Mouse (Mus musculus) intestine, embryonic 15.5 days (tissue): Measurements from ENCODE around the gene Lsp1. TPM values are rescaled to one million over a fixed set of nuclear protein-coding genes. Genes with fewer than 3 reads are reported as not detected.

ENCODE experiments used
- ATAC-seq: fragments of 200-750 bp; cut with Nextera tagmentation; 2 replicates; pipeline ENCODE4 v1.8.0; 2017; ENCODE audit warnings: moderate TSS enrichment, moderate library complexity
- H3K27ac ChIP-seq: fragments of 300-500 bp; sonication (generic); 2 replicates; pipeline ENCODE4 v1.5.1; 2015; ENCODE audit warnings: mild to moderate bottlenecking, inconsistent platforms
- H3K27me3 ChIP-seq: fragments of 300-500 bp; sonication (generic); replicated peaks from 2 replicates; pipeline ENCODE4 v1.6.1; 2015; ENCODE audit warnings: inconsistent platforms
- H3K36me3 ChIP-seq: fragments of 300-500 bp; sonication (generic); 2 replicates; pipeline ENCODE4 v1.6.1; 2015; ENCODE audit warnings: inconsistent platforms
- H3K4me1 ChIP-seq: fragments of 300-500 bp; sonication (generic); replicated peaks from 2 replicates; pipeline ENCODE4 v1.6.1; 2015; ENCODE audit warnings: inconsistent platforms
- H3K4me2 ChIP-seq: fragments of 300-500 bp; sonication (generic); replicated peaks from 2 replicates; pipeline ENCODE4 v1.6.1; 2015; ENCODE audit warnings: mild to moderate bottlenecking, inconsistent platforms
- H3K4me3 ChIP-seq: fragments of 300-500 bp; sonication (generic); replicated peaks from 2 replicates; pipeline ENCODE4 v1.5.1; 2015; ENCODE audit warnings: inconsistent platforms
- H3K9ac ChIP-seq: fragments of 300-500 bp; sonication (generic); 2 replicates; pipeline ENCODE4 v1.6.1; 2015; ENCODE audit warnings: inconsistent platforms
- H3K9me3 ChIP-seq: fragments of 300-500 bp; sonication (generic); 2 replicates; pipeline ENCODE4 v1.6.1; 2016; ENCODE audit warnings: inconsistent platforms
- WGBS: fragments of 180-500 bp; shearing (Covaris S2); methylation state at CpG from one replicate; pipeline ENCODE4 v1.1.7; 2015; 5-methylcytosine and 5-hydroxymethylcytosine counted together
- polyA plus RNA-seq: library from polyadenylated mRNA; unstranded; fragments of >200 nt; fragmentation: Nextera tagmentation; extraction: Ambion mirVana; gene quantifications from 2 replicates; pipeline ENCODE4 v1.2.1, GENCODE M21; 2015

Lsp1 gene
- polyA plus RNA-seq, 1 experiment from 2014 or later = 130 TPM

DNA sequence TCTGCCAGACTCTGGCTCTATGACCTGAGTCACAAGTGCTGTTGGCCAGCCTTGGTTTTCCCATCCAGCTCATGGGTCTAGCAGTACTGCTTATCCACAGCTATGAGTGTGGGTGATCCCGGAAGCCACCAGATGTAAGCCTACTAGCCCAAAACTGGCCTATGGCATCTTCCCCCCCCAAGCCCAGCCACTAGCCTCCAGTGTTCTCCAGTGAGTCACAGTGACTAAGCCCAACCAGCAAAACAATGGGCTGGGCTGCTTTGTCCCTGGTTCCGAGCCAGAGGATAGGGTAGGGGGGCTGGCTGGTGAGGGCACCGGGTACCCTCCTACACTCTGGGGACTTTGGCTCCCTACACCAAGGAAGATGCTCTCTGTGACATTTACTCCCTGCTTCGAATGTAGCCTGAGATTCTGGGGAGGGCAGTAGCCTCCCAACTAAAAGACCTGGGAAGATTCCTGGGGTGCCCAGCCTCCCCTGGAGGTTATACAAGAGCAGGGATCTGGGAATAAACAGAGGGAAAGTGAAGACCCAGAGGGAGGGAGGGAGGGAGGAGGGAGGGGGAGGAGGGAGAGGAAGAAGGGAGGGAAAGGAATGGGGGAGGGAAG lies 10.3 kb downstream of the Lsp1 start:
- H3K4me3 ChIP-seq = no peak overlapping the region
- H3K27me3 ChIP-seq = no peaks in the 10 kb centered on the region
- 17% methylated on average over 4 of the region's 4 CpGs for WGBS
- peaks cover 34% of the 10 kb centered on the region for H3K4me1 ChIP-seq
- ATAC-seq = peak; percentile 68
- peak overlapping the region; percentile 90 for H3K27ac ChIP-seq
- H3K9ac ChIP-seq = no peak overlapping the region
- H3K4me2 ChIP-seq = peak overlapping the region; percentile 63
- H3K36me3 ChIP-seq = no peaks in the 10 kb centered on the region
- no peaks in the 10 kb centered on the region for H3K9me3 ChIP-seq

DNA sequence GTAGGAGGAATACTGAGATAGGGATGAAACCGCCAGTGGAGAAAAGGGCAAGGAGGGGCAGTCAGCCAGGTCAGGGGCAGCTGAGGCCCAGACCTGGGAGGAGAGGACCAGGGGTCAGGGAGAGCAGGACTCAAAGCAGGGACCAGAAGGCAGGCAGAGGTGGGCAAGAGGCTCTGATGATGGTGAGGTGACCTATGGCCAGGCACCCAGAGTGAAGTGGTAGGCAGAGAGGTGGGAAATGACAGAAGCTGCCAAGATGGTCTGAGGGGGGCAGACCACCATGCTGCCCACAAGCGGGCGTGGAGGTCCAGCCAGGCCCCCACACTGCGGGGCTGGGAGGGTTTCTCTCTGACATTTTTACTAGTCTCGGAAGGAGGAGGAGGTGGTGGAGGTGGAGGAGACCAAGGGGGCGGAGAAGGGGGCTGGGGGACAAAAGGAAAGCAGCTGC lies 10.8 kb downstream of the Lsp1 start:
- 37% methylated on average over 6 of the region's 6 CpGs for WGBS

DNA sequence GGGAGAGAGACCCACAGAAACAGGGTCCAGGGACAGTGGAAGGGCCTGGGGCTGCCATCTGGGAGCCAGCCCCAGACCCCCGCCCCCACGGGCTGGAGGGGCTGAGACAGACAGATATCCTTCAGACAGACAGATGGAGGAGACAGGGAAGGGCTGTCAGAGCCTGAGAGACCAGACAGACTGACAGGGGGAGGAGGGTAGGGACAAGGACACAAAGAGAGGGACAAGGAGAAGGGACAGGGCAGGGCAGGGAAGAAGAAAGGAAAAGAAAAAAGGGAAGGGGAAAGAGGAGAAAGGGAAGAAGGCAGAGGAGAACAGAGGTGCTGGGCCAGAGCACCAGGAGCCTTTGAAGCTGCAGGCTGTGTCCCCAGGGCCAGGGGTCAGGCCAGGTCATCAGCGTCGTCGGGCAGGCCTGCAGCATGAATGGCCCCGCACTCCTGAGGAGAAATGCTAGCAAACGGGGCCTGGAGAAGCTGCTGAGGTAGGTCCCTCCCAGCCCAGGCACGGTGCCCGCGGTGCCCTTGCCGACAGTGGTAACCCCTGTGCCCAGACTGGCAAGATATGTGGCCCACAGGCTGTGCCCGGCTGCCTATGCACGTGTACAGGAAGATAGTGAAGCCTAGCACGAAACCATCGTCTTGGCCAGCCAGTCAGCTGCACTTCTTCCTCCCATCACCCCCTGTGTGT lies 11.4 kb downstream of the Lsp1 start:
- ATAC-seq = no peak
- Histone ChIP-seq H3K4me1 (peaks cover 34% of the 10 kb centered on the region), H3K36me3 (no peaks in the 10 kb centered on the region), H3K9me3 (no peaks in the 10 kb centered on the region), H3K27me3 (no peaks in the 10 kb centered on the region), H3K27ac (peak overlapping the region; percentile 90), H3K4me2 (peak overlapping the region; percentile 63), H3K4me3 (peak overlapping the region; percentile 38), H3K9ac (peak overlapping the region; percentile 52)
- WGBS = 29% methylated on average over 15 of the region's 15 CpGs

More for the DNA sequence above, 10.8 kb downstream of the Lsp1 start:
- Histone ChIP-seq H3K4me2 (peak overlapping the region; percentile 63), H3K36me3 (no peaks in the 10 kb centered on the region), H3K9ac (peak overlapping the region; percentile 52), H3K27ac (peak overlapping the region; percentile 90), H3K9me3 (no peaks in the 10 kb centered on the region), H3K27me3 (no peaks in the 10 kb centered on the region), H3K4me3 (peak overlapping the region; percentile 38), H3K4me1 (peaks cover 34% of the 10 kb centered on the region)
- ATAC-seq = peak; percentile 21

DNA sequence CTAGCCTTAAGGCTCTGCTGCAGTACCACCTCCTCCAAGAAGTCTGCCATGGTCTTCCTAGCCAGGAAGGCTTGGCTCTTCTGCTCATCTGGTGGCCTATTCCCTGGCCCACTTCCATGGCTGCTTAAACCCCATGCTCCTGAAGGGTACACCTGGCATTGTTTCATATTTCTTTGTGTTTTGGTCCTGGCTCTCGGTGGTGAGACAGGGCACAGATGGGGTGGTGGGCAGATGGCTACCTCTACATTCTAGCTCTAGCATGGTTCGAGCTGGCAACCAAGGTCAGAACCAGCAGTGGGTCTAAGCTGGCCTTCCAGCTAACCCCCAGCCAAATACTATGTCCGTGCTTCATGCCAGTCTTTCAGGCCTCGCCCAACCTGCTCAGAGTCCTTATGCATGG lies 12.3 kb downstream of the Lsp1 start:
- Histone ChIP-seq H3K4me1 (peaks cover 40% of the 10 kb centered on the region), H3K4me2 (peak overlapping the region; percentile 63), H3K9ac (peak overlapping the region; percentile 52), H3K27ac (peak overlapping the region; percentile 90), H3K4me3 (peak overlapping the region; percentile 38), H3K36me3 (no peaks in the 10 kb centered on the region), H3K27me3 (no peaks in the 10 kb centered on the region), H3K9me3 (no peaks in the 10 kb centered on the region)
- no peak for ATAC-seq
- 81% methylated on average over 4 of the region's 4 CpGs for WGBS

DNA sequence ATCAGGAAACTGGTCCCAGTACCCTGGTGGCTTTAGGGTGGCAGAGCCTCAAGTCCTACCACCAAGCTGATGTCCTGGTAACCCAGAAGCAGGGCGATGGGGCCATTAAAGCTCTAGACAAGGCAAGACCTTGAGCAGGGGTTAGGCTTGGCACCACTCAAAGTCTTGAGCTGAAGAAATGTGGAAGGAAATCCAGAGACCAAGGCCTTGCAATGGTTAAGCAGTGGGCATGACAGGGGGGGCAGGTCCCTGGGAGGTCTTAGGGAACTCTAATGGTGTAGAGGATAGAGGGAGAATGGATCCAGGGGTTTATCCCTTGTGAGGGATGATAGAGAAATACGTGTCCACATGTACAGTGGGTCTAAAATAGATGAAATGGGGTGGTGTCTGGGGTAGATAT lies 12.9 kb downstream of the Lsp1 start:
- WGBS = 70% methylated on average over 2 of the region's 2 CpGs
- Histone ChIP-seq H3K9ac (peak overlapping the region; percentile 52), H3K4me3 (peak overlapping the region; percentile 38), H3K36me3 (no peaks in the 10 kb centered on the region), H3K27me3 (no peaks in the 10 kb centered on the region), H3K27ac (peak overlapping the region; percentile 90), H3K4me2 (peak overlapping the region; percentile 63), H3K4me1 (peaks cover 45% of the 10 kb centered on the region), H3K9me3 (no peaks in the 10 kb centered on the region)
- ATAC-seq = no peak

DNA sequence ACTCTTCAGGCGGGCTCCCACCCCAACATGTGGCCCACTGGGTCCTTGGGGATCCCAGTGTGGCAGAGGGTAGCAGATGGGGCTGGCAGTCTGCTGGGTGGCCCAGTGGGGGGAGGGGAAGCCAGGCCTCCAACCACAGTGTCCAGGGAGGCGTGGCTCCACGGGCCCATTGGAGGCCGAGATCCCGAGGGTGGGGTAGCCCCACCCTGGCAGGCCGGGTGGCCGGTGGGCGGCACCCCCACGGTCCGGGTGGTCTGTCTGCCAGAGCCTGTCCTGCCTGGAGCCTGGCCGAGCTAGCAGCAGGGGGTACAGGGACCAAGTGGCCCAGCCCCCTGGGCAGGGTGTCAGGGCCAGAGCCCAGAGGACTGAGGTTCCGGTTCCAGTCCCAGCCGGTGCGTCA lies 14.2 kb downstream of the Lsp1 start:
- 47% methylated on average over 14 of the region's 14 CpGs for WGBS
- Histone ChIP-seq H3K4me2 (peak overlapping the region; percentile 63), H3K27ac (peak overlapping the region; percentile 63), H3K4me3 (peak overlapping the region; percentile 38), H3K4me1 (peaks cover 50% of the 10 kb centered on the region), H3K36me3 (no peaks in the 10 kb centered on the region), H3K9me3 (no peaks in the 10 kb centered on the region), H3K27me3 (no peaks in the 10 kb centered on the region), H3K9ac (peak overlapping the region; percentile 60)
- ATAC-seq = peak; percentile 32

DNA sequence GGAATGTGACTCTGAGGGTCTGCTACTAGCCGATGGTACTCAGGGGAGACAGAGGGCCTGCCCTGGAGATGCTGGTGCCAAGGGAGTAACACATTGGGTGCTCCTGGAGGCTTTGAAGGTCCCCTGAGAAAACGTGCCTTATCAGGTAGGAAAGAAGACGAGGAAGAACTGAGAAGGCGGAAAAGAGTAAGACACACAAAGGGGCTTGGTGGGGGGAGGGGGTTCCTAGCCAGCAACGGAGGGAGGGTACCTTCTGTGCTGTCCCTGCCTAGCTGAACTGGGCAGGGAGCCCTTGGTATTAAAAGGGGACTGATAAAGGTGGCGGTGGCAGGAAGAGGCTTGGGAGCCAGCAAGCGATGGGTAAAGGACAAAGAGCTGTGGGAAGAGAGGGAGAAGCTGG lies 15.0 kb downstream of the Lsp1 start:
- Histone ChIP-seq H3K9me3 (no peaks in the 10 kb centered on the region), H3K27me3 (no peaks in the 10 kb centered on the region), H3K4me1 (peaks cover 51% of the 10 kb centered on the region), H3K27ac (peak overlapping the region; percentile 63), H3K4me3 (peak overlapping the region; percentile 38), H3K4me2 (peak overlapping the region; percentile 63), H3K36me3 (no peaks in the 10 kb centered on the region), H3K9ac (peak overlapping the region; percentile 60)
- 54% methylated on average over 7 of the region's 7 CpGs for WGBS
- ATAC-seq = no peak

DNA sequence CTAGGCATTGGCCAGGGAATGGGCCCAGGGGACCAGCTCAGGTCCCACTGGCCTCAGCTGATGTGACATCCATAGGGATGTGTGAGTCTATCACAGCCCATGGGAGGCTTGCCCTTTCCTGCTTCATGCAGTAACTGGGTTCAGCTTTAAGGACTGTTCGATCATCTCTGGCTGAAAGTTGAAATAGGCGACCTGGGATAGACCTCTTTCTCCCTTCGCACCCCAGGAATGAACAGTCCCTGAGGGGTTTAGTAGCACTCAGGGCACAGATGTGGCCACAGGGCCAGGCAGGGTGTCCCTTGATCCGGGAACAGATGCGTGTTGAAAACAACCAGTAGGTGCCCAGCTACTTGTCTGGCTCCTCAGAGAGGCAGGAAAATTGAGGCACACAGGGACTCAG lies 15.7 kb downstream of the Lsp1 start:
- Histone ChIP-seq H3K9ac (peak overlapping the region; percentile 60), H3K36me3 (no peaks in the 10 kb centered on the region), H3K9me3 (no peaks in the 10 kb centered on the region), H3K27ac (peak overlapping the region; percentile 63), H3K4me2 (peak overlapping the region; percentile 63), H3K4me3 (peak overlapping the region; percentile 38), H3K27me3 (no peaks in the 10 kb centered on the region), H3K4me1 (peaks cover 51% of the 10 kb centered on the region)
- ATAC-seq = no peak
- WGBS = 86% methylated on average over 5 of the region's 5 CpGs

DNA sequence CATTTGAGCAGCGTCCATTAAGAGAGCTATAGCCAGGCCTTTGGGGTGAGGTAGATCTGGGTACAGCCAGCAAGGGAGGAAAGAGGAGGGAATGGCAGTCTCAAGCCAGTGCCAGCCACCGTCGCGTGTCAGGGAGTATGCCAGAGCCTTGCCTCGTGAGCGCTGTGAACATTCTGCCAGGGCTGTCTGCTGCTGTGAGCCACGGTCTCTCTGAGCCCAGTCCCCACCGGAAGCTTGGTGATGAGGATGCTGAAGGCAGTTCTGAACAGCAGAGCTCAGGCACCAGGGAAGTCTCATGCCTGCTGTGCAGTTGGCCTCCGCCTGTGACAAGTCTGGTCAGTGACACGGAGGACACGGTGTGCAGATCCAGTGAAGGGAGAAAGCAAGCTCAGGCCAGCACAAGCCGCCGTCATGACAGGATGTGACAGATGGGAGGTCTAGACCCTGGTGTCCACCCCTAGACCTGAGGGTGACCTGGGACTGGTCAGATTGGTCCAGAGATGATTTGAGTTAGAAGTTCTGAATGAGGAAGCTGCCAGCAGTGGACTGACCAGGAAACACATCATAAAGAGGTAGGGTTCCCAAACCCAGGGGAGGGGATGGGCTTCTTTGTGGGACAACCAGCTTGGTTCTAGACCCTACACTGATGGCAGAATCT lies 16.3 kb downstream of the Lsp1 start:
- Histone ChIP-seq H3K27ac (peak overlapping the region; percentile 63), H3K36me3 (no peaks in the 10 kb centered on the region), H3K27me3 (no peaks in the 10 kb centered on the region), H3K4me2 (peak overlapping the region; percentile 63), H3K9me3 (no peaks in the 10 kb centered on the region), H3K4me1 (peaks cover 52% of the 10 kb centered on the region), H3K9ac (peak overlapping the region; percentile 60), H3K4me3 (peak overlapping the region; percentile 38)
- ATAC-seq = no peak
- 75% methylated on average over 13 of the region's 13 CpGs for WGBS

DNA sequence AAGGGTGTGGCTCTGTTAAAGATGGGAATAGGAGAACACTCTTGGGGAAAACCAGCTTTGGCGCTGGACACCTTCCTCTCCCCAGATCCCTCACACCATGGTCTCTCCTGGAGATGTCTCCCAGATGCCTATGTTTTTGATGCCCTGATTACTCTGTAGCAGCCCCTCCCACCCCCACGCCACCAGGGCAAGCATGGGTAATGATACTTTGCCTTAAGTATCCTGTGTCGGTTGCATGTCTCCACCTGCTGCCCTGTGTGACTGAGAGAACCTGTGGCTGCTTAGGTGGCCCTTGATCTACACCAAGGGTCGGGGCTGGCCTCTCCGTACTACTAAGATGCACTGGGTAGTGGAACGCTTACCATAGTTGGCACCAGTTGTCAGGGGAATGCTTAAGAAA lies 17.4 kb downstream of the Lsp1 start:
- H3K4me1 ChIP-seq = peaks cover 55% of the 10 kb centered on the region
- H3K27me3 ChIP-seq = no peaks in the 10 kb centered on the region
- no peak for ATAC-seq
- H3K36me3 ChIP-seq = no peaks in the 10 kb centered on the region
- peak overlapping the region; percentile 63 for H3K4me2 ChIP-seq
- H3K4me3 ChIP-seq = peak overlapping the region; percentile 5; the same call in 1 of the 2 replicates
- H3K9ac ChIP-seq = peak overlapping the region; percentile 60; the same call in 1 of the 2 replicates
- no peaks in the 10 kb centered on the region for H3K9me3 ChIP-seq
- H3K27ac ChIP-seq = peak overlapping the region; percentile 96
- WGBS = 85% methylated on average over 6 of the region's 6 CpGs

DNA sequence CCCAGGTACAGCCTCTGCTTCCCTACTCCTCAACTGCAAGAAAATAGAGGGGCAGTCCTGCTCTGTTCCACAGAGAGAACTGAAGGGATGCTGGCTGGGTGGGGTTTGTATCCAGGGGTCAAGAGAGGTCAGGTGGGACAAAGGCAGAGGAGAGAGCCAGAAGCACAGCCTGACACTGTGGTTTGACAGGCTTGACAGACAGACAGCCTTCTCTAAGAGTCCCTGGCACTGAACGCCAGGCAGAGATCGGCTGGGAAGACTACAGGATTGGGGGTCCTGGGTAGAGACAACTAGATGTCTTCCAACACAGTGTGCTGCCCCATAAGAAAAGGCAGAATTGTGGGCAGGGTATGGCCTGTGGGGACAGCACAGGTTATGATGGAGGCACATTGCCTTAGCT lies 18.0 kb downstream of the Lsp1 start:
- peaks cover 61% of the 10 kb centered on the region for H3K4me1 ChIP-seq
- 83% methylated on average over 2 of the region's 2 CpGs for WGBS
- no peak for ATAC-seq
- H3K27me3 ChIP-seq = no peaks in the 10 kb centered on the region
- 0 out of 2 replicates have a peak overlapping the region, but pooled peaks have one; percentile 5 for H3K4me3 ChIP-seq
- H3K9ac ChIP-seq = peak overlapping the region; percentile 3
- no peaks in the 10 kb centered on the region for H3K9me3 ChIP-seq
- H3K27ac ChIP-seq = peak overlapping the region; percentile 96
- H3K36me3 ChIP-seq = no peaks in the 10 kb centered on the region
- H3K4me2 ChIP-seq = peak overlapping the region; percentile 63

DNA sequence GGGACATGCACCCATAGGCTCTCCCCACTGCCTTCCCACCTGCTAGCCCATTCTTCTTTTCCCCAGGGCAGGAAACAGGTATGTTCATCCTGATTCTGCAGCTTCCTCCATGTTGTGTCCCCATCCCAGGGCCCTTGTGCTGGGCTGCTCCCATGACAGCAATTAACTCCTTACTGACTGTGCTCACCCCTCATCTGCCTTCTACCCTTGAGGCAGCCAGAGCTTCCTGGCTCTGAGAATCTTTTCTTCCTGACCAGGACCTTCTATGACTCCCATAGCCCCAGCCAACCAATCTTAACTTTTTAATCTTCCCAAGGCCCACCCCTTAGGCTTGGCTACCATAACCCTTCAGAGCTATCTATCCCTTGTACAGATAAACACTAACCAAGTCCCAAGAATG lies 18.7 kb downstream of the Lsp1 start:
- no peaks in the 10 kb centered on the region for H3K27me3 ChIP-seq
- no peak overlapping the region for H3K9ac ChIP-seq
- ATAC-seq = no peak
- peak overlapping the region; percentile 67 for H3K4me2 ChIP-seq
- no peak overlapping the region for H3K4me3 ChIP-seq
- H3K36me3 ChIP-seq = no peaks in the 10 kb centered on the region
- H3K27ac ChIP-seq = peak overlapping the region; percentile 96
- H3K9me3 ChIP-seq = no peaks in the 10 kb centered on the region
- H3K4me1 ChIP-seq = peaks cover 66% of the 10 kb centered on the region
